Mouse (Mus musculus) granulocyte monocyte progenitor cell, adult 5-6 weeks (primary cell): ENCODE results near the gene Pald1. TPM values are rescaled to one million over a fixed set of nuclear protein-coding genes. Genes with fewer than 3 reads are reported as not detected.
A peak's percentile ranks its signal among the peaks of the same experiment; 100 is the strongest.

Source experiments
- ATAC-seq: replicated peaks from 2 replicates; pipeline ENCODE4 v1.8.0; 2016; ENCODE audit warnings: mild to moderate bottlenecking, moderate TSS enrichment, inconsistent platforms; ENCODE audit not compliant: poor library complexity, severe bottlenecking
- total RNA-seq, 2 experiments: library from RNA; stranded (forward) in 1 of 2; stranded (reverse) in 1 of 2; fragments of 200-712, 200-1000 nt in 1 of 2; fragments of >200 nt in 1 of 2; fragmentation: Nextera tagmentation in 1 of 2; gene quantifications; 2 replicates each; pipeline ENCODE4 v1.2.3; 2014 to 2017

Gene Pald1
- total RNA-seq, 2 experiments from 2014 or later, result not detected

- ATAC-seq, result no peak
Observed at GRCm38 (mm10) chr10:61294242-61294641, 89.1 kb downstream of the Pald1 start.

- peak; percentile 46 for ATAC-seq
Observed at GRCm38 (mm10) chr10:61290479-61290878, 92.9 kb downstream of the Pald1 start.

- no peak for ATAC-seq
Observed at GRCm38 (mm10) chr10:61290016-61290415, 93.3 kb downstream of the Pald1 start.

GRCm38 (mm10) chr10:61286246-61286645 lies 97.1 kb downstream of the Pald1 start:
- no peak for ATAC-seq

GRCm38 (mm10) chr10:61285271-61285670 lies 98.1 kb downstream of the Pald1 start:
- no peak for ATAC-seq

- no peak for ATAC-seq
Observed at GRCm38 (mm10) chr10:61284309-61284708, 99.0 kb downstream of the Pald1 start.

- no peak for ATAC-seq
Observed at GRCm38 (mm10) chr10:61281115-61281514, 102.2 kb downstream of the Pald1 start.

- 0 out of 2 replicates have a peak, but pooled peaks have one; percentile 17 for ATAC-seq
Observed at GRCm38 (mm10) chr10:61277918-61278674, 105.2 kb downstream of the Pald1 start.

GRCm38 (mm10) chr10:61277051-61277450 lies 106.3 kb downstream of the Pald1 start:
- ATAC-seq, result no peak

GRCm38 (mm10) chr10:61275669-61276110 lies 107.6 kb downstream of the Pald1 start:
- peak; percentile 81 for ATAC-seq

GRCm38 (mm10) chr10:61274532-61274931 lies 108.8 kb downstream of the Pald1 start:
- ATAC-seq, result no peak

- ATAC-seq, result 0 out of 2 replicates have a peak, but pooled peaks have one; percentile 6
Observed at GRCm38 (mm10) chr10:61273844-61274215, 109.5 kb downstream of the Pald1 start.

- ATAC-seq, result peak; percentile 14
Observed at GRCm38 (mm10) chr10:61273081-61273843, 110.1 kb downstream of the Pald1 start, which contains the start of gene Adamts14. TSS of gene Adamts14 (minus strand) at chr10:61273438.

GRCm38 (mm10) chr10:61272631-61273030 lies 110.7 kb downstream of the Pald1 start:
- ATAC-seq, result no peak

- no peak for ATAC-seq
Observed at GRCm38 (mm10) chr10:61272089-61272626, 111.2 kb downstream of the Pald1 start.

Other genes starting within 250 kb of the Pald1 start
- gene Sgpl1, start 235.8 kb downstream of the Pald1 start, total RNA-seq (2014; fragmentation: Nextera tagmentation), result 36.8 and 44.5 TPM in 2 replicates
- gene Sgpl1, start 235.8 kb downstream of the Pald1 start, total RNA-seq (2017), result 29.1 and 48.2 TPM in 2 replicates
- gene Tbata, start 211.6 kb downstream of the Pald1 start, total RNA-seq (2014; fragmentation: Nextera tagmentation), result not detected in 2 replicates
- gene Tbata, start 211.6 kb downstream of the Pald1 start, total RNA-seq (2017), result not detected in 2 replicates
- 0.17 TPM in 1 of 2 replicates, not detected in the other for gene Adamts14, start 110.1 kb downstream of the Pald1 start, total RNA-seq (2014; fragmentation: Nextera tagmentation)
- not detected in 2 replicates for gene Adamts14, start 110.1 kb downstream of the Pald1 start, total RNA-seq (2017)
- gene Prf1, start 85.7 kb downstream of the Pald1 start, total RNA-seq (2014; fragmentation: Nextera tagmentation), result not detected in 2 replicates
- not detected in 2 replicates for gene Prf1, start 85.7 kb downstream of the Pald1 start, total RNA-seq (2017)
- gene Nodal, start 34.4 kb upstream of the Pald1 start, total RNA-seq (2014; fragmentation: Nextera tagmentation), result not detected in 2 replicates
- gene Nodal, start 34.4 kb upstream of the Pald1 start, total RNA-seq (2017), result not detected in 2 replicates
- 175 and 185 TPM in 2 replicates for gene Eif4ebp2, start 69.1 kb upstream of the Pald1 start, total RNA-seq (2014; fragmentation: Nextera tagmentation)
- 11.8 and 14.0 TPM in 2 replicates for gene Eif4ebp2, start 69.1 kb upstream of the Pald1 start, total RNA-seq (2017)
- gene Lrrc20, start 92.3 kb upstream of the Pald1 start, total RNA-seq (2014; fragmentation: Nextera tagmentation), result 6.6 and 11.5 TPM in 2 replicates
- 4.8 and 5.6 TPM in 2 replicates for gene Lrrc20, start 92.3 kb upstream of the Pald1 start, total RNA-seq (2017)
- gene Npffr1, start 212.0 kb upstream of the Pald1 start, total RNA-seq (2014; fragmentation: Nextera tagmentation), result not detected in 2 replicates
- not detected in 2 replicates for gene Npffr1, start 212.0 kb upstream of the Pald1 start, total RNA-seq (2017)